Mouse (Mus musculus) cerebellum, adult 8-10 months (tissue): Measurements from ENCODE around the gene Zbed3.

ENCODE experiments used
- DNase-seq: peaks from one replicate; pipeline ENCODE4 v3.0.0; 2022

The Zbed3 gene

GRCm38 (mm10) chr13:95323400-95323799, at the start of gene Zbed3:
Gene Zbed3 (plus strand): TSS chr13:95323612.
- DNase-seq = no peak

- no peak for DNase-seq
Measured at GRCm38 (mm10) chr13:95278426-95279025, 44.9 kb upstream of the Zbed3 start.

- no peak for DNase-seq
Measured at GRCm38 (mm10) chr13:95281740-95282673, 41.4 kb upstream of the Zbed3 start.

GRCm38 (mm10) chr13:95286989-95287388, 36.4 kb upstream of the Zbed3 start:
- peak; percentile 26 for DNase-seq

GRCm38 (mm10) chr13:95288027-95288426, 35.4 kb upstream of the Zbed3 start:
- DNase-seq = no peak

- no peak for DNase-seq
Measured at GRCm38 (mm10) chr13:95291983-95292382, 31.4 kb upstream of the Zbed3 start.

- no peak for DNase-seq
Measured at GRCm38 (mm10) chr13:95299956-95300355, 23.5 kb upstream of the Zbed3 start.

GRCm38 (mm10) chr13:95306596-95306995, 16.8 kb upstream of the Zbed3 start:
- no peak for DNase-seq

- DNase-seq = no peak
Measured at GRCm38 (mm10) chr13:95307100-95307655, 16.2 kb upstream of the Zbed3 start.

- no peak for DNase-seq
Measured at GRCm38 (mm10) chr13:95312016-95312415, 11.4 kb upstream of the Zbed3 start.

GRCm38 (mm10) chr13:95319153-95319552, 4.3 kb upstream of the Zbed3 start:
- no peak for DNase-seq

GRCm38 (mm10) chr13:95320451-95320850, 3.0 kb upstream of the Zbed3 start:
- DNase-seq = no peak

GRCm38 (mm10) chr13:95323950-95324625, 676 bp downstream of the Zbed3 start:
- DNase-seq = peak; percentile 59

- DNase-seq = peak; percentile 67
Measured at GRCm38 (mm10) chr13:95324626-95325079, 1.2 kb downstream of the Zbed3 start.

- no peak for DNase-seq
Measured at GRCm38 (mm10) chr13:95325080-95325906, 1.9 kb downstream of the Zbed3 start.

GRCm38 (mm10) chr13:95325907-95326550, 2.6 kb downstream of the Zbed3 start:
- DNase-seq = no peak

GRCm38 (mm10) chr13:95326611-95327344, 3.4 kb downstream of the Zbed3 start:
- DNase-seq = peak; percentile 25

- DNase-seq = peak; percentile 39
Measured at GRCm38 (mm10) chr13:95327345-95327741, 3.9 kb downstream of the Zbed3 start.

- peak; percentile 21 for DNase-seq
Measured at GRCm38 (mm10) chr13:95328767-95329166, 5.4 kb downstream of the Zbed3 start.

- DNase-seq = no peak
Measured at GRCm38 (mm10) chr13:95330507-95330906, 7.1 kb downstream of the Zbed3 start.
